Mouse (Mus musculus) intestine, postnatal 0 days (tissue): ENCODE data around the gene Adat1. TPM values are rescaled to one million over a fixed set of nuclear protein-coding genes. Genes with fewer than 3 reads are reported as not detected.

Experiments used
- ATAC-seq: fragments of 200-750 bp; cut with Nextera tagmentation; 2 replicates; pipeline ENCODE4 v1.8.0; 2017; ENCODE audit warnings: mild to moderate bottlenecking, moderate TSS enrichment, moderate library complexity
- H3K27ac ChIP-seq: fragments of 300-500 bp; sonication (generic); 2 replicates; pipeline ENCODE4 v1.5.1; 2014; ENCODE audit warnings: mild to moderate bottlenecking, low read depth, low read length, moderate library complexity
- H3K27me3 ChIP-seq: fragments of 300-500 bp; sonication (generic); replicated peaks from 2 replicates; pipeline ENCODE4 v1.6.1; 2014; ENCODE audit warnings: low read length, mixed read lengths; ENCODE audit not compliant: control insufficient read depth, insufficient read depth
- H3K36me3 ChIP-seq: fragments of 300-500 bp; sonication (generic); 2 replicates; pipeline ENCODE4 v1.6.1; 2014; ENCODE audit warnings: mild to moderate bottlenecking, moderate library complexity; ENCODE audit not compliant: control insufficient read depth, insufficient read depth
- H3K4me1 ChIP-seq: fragments of 300-500 bp; sonication (generic); replicated peaks from 2 replicates; pipeline ENCODE4 v1.6.1; 2014; ENCODE audit warnings: antibody characterized with exemption, low read length, mixed read lengths; ENCODE audit not compliant: control insufficient read depth, insufficient read depth
- H3K4me2 ChIP-seq: fragments of 300-500 bp; sonication (generic); replicated peaks from 2 replicates; pipeline ENCODE4 v1.6.1; 2014; ENCODE audit warnings: low read depth, mild to moderate bottlenecking, moderate library complexity
- H3K4me3 ChIP-seq: fragments of 300-500 bp; sonication (generic); 2 replicates; pipeline ENCODE4 v1.5.1; 2014; ENCODE audit warnings: low read depth, low read length
- H3K9ac ChIP-seq: fragments of 300-500 bp; sonication (generic); 2 replicates; pipeline ENCODE4 v1.6.1; 2014; ENCODE audit warnings: mild to moderate bottlenecking, low read depth, low read length
- H3K9me3 ChIP-seq: fragments of 300-500 bp; sonication (generic); 2 replicates; pipeline ENCODE4 v1.6.1; 2016; ENCODE audit warnings: mixed run types; ENCODE audit not compliant: control insufficient read depth
- CTCF ChIP-seq: sonication (generic); IDR thresholded peaks from 2 replicates; pipeline ENCODE4 v1.5.1; 2016; ENCODE audit warnings: low read depth, mild to moderate bottlenecking, control low read depth, antibody characterized with exemption, moderate library complexity
- WGBS: fragments of 180-500 bp; shearing (Covaris S2); extraction: QIAGEN DNeasy Blood & Tissue Kit; methylation state at CpG from one replicate; pipeline ENCODE4 v1.1.7; 2014; 5-methylcytosine and 5-hydroxymethylcytosine counted together
- polyA plus RNA-seq: library from polyadenylated mRNA; unstranded; fragments of >200 nt; fragmentation: Nextera tagmentation; extraction: Ambion mirVana; gene quantifications from 2 replicates; pipeline ENCODE4 v1.2.1, GENCODE M21; 2015

Gene Adat1
- polyA plus RNA-seq, 1 experiment from 2014 or later, result 1.4 TPM

GRCm38 (mm10) chr8:111964351-111964750 is 27.8 kb downstream of the Adat1 start:
- Histone ChIP-seq H3K36me3 (no peaks in the 10 kb centered on the region; the same call in 1 of the 2 replicates), H3K9me3 (no peaks in the 10 kb centered on the region), H3K4me1 (no peaks in the 10 kb centered on the region), H3K4me2 (no peak overlapping the region), H3K27me3 (no peaks in the 10 kb centered on the region), H3K27ac (no peak overlapping the region), H3K4me3 (no peak overlapping the region), H3K9ac (no peak overlapping the region)
- WGBS, result 53% methylated on average over 5 of the region's 5 CpGs
- no peak for ATAC-seq
- no peak for TF ChIP-seq CTCF

GRCm38 (mm10) chr8:111963546-111963945 is 28.6 kb downstream of the Adat1 start:
- 87% methylated on average over 4 of the region's 4 CpGs for WGBS
- no peak for ATAC-seq
- Histone ChIP-seq H3K9me3 (no peaks in the 10 kb centered on the region), H3K27ac (no peak overlapping the region), H3K4me3 (no peak overlapping the region), H3K27me3 (no peaks in the 10 kb centered on the region), H3K4me2 (no peak overlapping the region), H3K36me3 (no peaks in the 10 kb centered on the region; the same call in 1 of the 2 replicates), H3K4me1 (no peaks in the 10 kb centered on the region), H3K9ac (no peak overlapping the region)
- no peak for TF ChIP-seq CTCF

GRCm38 (mm10) chr8:111963091-111963490 is 29.0 kb downstream of the Adat1 start:
- ATAC-seq, result no peak
- H3K4me2 ChIP-seq, result no peak overlapping the region
- no peaks in the 10 kb centered on the region for H3K4me1 ChIP-seq
- 77% methylated on average over 10 of the region's 10 CpGs for WGBS
- TF ChIP-seq CTCF, result no peak
- no peaks in the 10 kb centered on the region for H3K9me3 ChIP-seq
- H3K9ac ChIP-seq, result no peak overlapping the region
- no peaks in the 10 kb centered on the region; the same call in 1 of the 2 replicates for H3K36me3 ChIP-seq
- H3K27ac ChIP-seq, result no peak overlapping the region
- no peaks in the 10 kb centered on the region for H3K27me3 ChIP-seq
- no peak overlapping the region for H3K4me3 ChIP-seq

DNA sequence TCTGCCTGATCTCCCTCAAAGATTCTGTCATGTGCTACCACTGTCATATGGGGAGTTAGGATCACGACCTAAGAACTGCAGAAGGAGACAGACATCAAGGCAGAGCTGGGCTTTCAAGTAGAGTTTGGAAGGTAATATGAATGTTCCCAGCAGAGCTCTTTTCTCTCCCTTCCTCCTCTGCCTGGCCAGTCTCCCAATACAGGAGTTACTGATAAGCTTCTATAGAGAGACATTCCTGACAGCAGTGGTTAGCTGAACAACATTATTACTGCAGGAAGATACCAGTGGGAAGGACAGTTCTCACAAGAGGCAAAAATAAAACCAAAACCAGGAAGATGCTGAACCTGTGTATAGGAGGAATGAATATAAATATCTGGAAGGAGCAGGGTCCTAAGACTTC is 29.5 kb downstream of the Adat1 start:
- no peak for ATAC-seq
- Histone ChIP-seq H3K4me3 (no peak overlapping the region), H3K27me3 (no peaks in the 10 kb centered on the region), H3K4me1 (no peaks in the 10 kb centered on the region), H3K9me3 (no peaks in the 10 kb centered on the region), H3K9ac (no peak overlapping the region), H3K27ac (no peak overlapping the region), H3K4me2 (no peak overlapping the region), H3K36me3 (peaks cover 2% of the 10 kb centered on the region)
- WGBS, result 69% methylated on average over 1 of the region's 1 CpGs
- no peak for TF ChIP-seq CTCF

- WGBS, result 77% methylated on average over 3 of the region's 3 CpGs
- no peaks in the 10 kb centered on the region for H3K9me3 ChIP-seq
- no peaks in the 10 kb centered on the region for H3K4me1 ChIP-seq
- no peak overlapping the region for H3K4me3 ChIP-seq
- TF ChIP-seq CTCF, result peak; percentile 21; the same call in 1 of the 2 replicates
- ATAC-seq, result no peak
- H3K27ac ChIP-seq, result no peak overlapping the region
- H3K36me3 ChIP-seq, result peaks cover 13% of the 10 kb centered on the region
- no peak overlapping the region for H3K4me2 ChIP-seq
- H3K9ac ChIP-seq, result no peak overlapping the region
- H3K27me3 ChIP-seq, result no peaks in the 10 kb centered on the region
These were observed 30.8 kb downstream of the Adat1 start for GRCm38 (mm10) chr8:111961330-111961729.

GRCm38 (mm10) chr8:111960591-111961321 is 31.3 kb downstream of the Adat1 start:
- Histone ChIP-seq H3K4me1 (no peaks in the 10 kb centered on the region), H3K4me3 (no peak overlapping the region), H3K9ac (no peak overlapping the region), H3K27me3 (no peaks in the 10 kb centered on the region), H3K27ac (no peak overlapping the region), H3K4me2 (no peak overlapping the region), H3K9me3 (no peaks in the 10 kb centered on the region), H3K36me3 (peaks cover 13% of the 10 kb centered on the region)
- peak; percentile 35; the same call in 1 of the 2 replicates for ATAC-seq
- TF ChIP-seq CTCF, result no peak
- WGBS, result 69% methylated on average over 15 of the region's 15 CpGs

GRCm38 (mm10) chr8:111957231-111957630 is 34.9 kb downstream of the Adat1 start:
- 94% methylated on average over 2 of the region's 2 CpGs for WGBS
- ATAC-seq, result no peak
- TF ChIP-seq CTCF, result no peak
- Histone ChIP-seq H3K9ac (no peak overlapping the region), H3K4me1 (no peaks in the 10 kb centered on the region), H3K4me2 (no peak overlapping the region), H3K4me3 (no peak overlapping the region), H3K9me3 (no peaks in the 10 kb centered on the region), H3K27ac (no peak overlapping the region), H3K27me3 (no peaks in the 10 kb centered on the region), H3K36me3 (peaks cover 20% of the 10 kb centered on the region)
